Mouse (Mus musculus) ES-Bruce4 (cell line): ENCODE results near the gene Mb.

Experiments
- CTCF ChIP-seq: IDR thresholded peaks from one replicate; pipeline ENCODE4 v1.8.1; 2011; ENCODE audit warnings: low read depth, low read length
- EP300 ChIP-seq: IDR thresholded peaks from 2 replicates; pipeline ENCODE4 v1.6.1; 2011; ENCODE audit warnings: low read depth, low read length; ENCODE audit not compliant: insufficient read depth
- POLR2A ChIP-seq: IDR thresholded peaks from one replicate; pipeline ENCODE4 v1.8.1; 2011; ENCODE audit warnings: low read length; ENCODE audit not compliant: insufficient read depth

DNA sequence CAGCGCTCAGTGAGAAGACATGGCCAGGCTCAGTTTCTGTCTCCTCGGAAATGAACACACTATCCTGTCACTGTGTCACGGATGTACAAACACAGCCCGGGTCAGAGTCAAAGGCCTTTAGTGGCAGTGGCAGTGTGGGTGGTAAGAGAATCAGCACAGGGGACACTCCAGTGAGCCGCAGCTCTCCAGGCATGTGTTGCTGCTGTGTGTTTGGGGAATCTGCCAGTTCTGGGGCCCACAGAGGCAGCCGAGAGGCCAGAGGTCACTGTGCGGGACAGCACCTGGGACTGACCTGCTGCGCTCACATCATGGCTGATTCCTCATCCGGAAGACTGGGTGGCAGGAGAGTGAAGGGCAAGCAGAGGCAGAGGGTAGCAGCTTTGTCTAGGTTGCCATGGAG lies 27.4 kb upstream of the Mb start:
- TF ChIP-seq CTCF (no peak), POLR2A (no peak), EP300 (no peak)
